Mouse (Mus musculus): Measurements from ENCODE around the gene Klrg2.

GRCm38 (mm10) chr6:38629556-38629955 is 7.5 kb downstream of the Klrg2 start:
- no peak for TF ChIP-seq POLR2A (IDR thresholded peaks at IDR 0.05; ENCODE audit: low read depth, low read length)
- no peak for TF ChIP-seq CTCF (IDR thresholded peaks at IDR 0.05; ENCODE audit: extremely low read depth, insufficient read depth, insufficient read length, insufficient replicate concordance)
